Mouse (Mus musculus) lung, postnatal 0 days (tissue): ENCODE results near the gene Gtf3c2.

Experiments used
- CTCF ChIP-seq: IDR thresholded peaks from 2 replicates; pipeline ENCODE4 v1.5.1; 2016; ENCODE audit warnings: antibody characterized with exemption, mild to moderate bottlenecking
- EP300 ChIP-seq: IDR thresholded peaks from 2 replicates; pipeline ENCODE4 v1.6.1; 2016; ENCODE audit warnings: antibody characterized with exemption, mild to moderate bottlenecking, control low read depth

- TF ChIP-seq CTCF (peak; percentile 31; the same call in 1 of the 2 replicates), EP300 (peak; percentile 49)
These were observed at the start of gene Gtf3c2, which contains the start of gene Gm29609 for GRCm38 (mm10) chr5:31179766-31180630.
